Mouse (Mus musculus) gastrocnemius, postnatal 36 days (tissue): Measurements from ENCODE around the gene Gm17402. TPM values are rescaled to one million over a fixed set of nuclear protein-coding genes. Genes with fewer than 3 reads are reported as not detected.

Experiments used
- DNase-seq, 2 experiments: peaks; one replicate each; pipeline ENCODE4 v3.0.0; 2022
- intact Hi-C: fragments of 180-260 bp; cut with DNase I; formaldehyde crosslinking; loops from one replicate; pipeline ENCODE4 v1.15.1; 2025
- long read RNA-seq, 2 experiments: library from polyadenylated mRNA; stranded (forward); transcript quantifications; one replicate each; pipeline ENCODE4 v2.0.0; 2021
- total RNA-seq, 2 experiments: library from RNA; stranded (reverse); gene quantifications; 2 replicates each; pipeline ENCODE4 v1.2.3; 2021

Gene Gm17402
- not detected for total RNA-seq
- long read RNA-seq, experiment 1, result 0 reads
- long read RNA-seq, experiment 2, result 0 reads

GRCm38 (mm10) chr3:67375063-67375462, at the start of gene Gm17402:
Gm17402 (minus strand) TSS chr3:67375163.
- DNase-seq, result no peak
- intact Hi-C loops, result no loop called here

- intact Hi-C loops, result no loop called here
- no peak for DNase-seq
Observed at GRCm38 (mm10) chr3:67378215-67378614, 3.3 kb upstream of the Gm17402 start.

- intact Hi-C loops, result no loop called here
Observed at GRCm38 (mm10) chr3:67374360-67374778, 594 bp downstream of the Gm17402 start.

GRCm38 (mm10) chr3:67373872-67374271, 1.1 kb downstream of the Gm17402 start, which contains the start of gene Mlf1:
Mlf1 (plus strand) TSS chr3:67374097.
- intact Hi-C loops, result no loop called here
- peak; percentile 82 for DNase-seq

More at GRCm38 (mm10) chr3:67374360-67374778, 594 bp downstream of the Gm17402 start:
- no peak for DNase-seq

- intact Hi-C loops, result no loop called here
- peak; percentile 24 to 51 for DNase-seq
Observed at GRCm38 (mm10) chr3:67372781-67373180, 2.2 kb downstream of the Gm17402 start.

GRCm38 (mm10) chr3:67372194-67372593, 2.8 kb downstream of the Gm17402 start:
- DNase-seq, result no peak
- intact Hi-C loops, result no loop called here

GRCm38 (mm10) chr3:67369407-67370079, 5.4 kb downstream of the Gm17402 start:
- DNase-seq, result no peak
- intact Hi-C loops, result no loop called here

- peak; percentile 29 to 38 for DNase-seq
Observed at GRCm38 (mm10) chr3:67367481-67367880, 7.5 kb downstream of the Gm17402 start.

GRCm38 (mm10) chr3:67366087-67366892, 8.7 kb downstream of the Gm17402 start:
- no peak for DNase-seq
- intact Hi-C loops, result no loop called here

More at GRCm38 (mm10) chr3:67367481-67367880, 7.5 kb downstream of the Gm17402 start:
- intact Hi-C loops, result no loop called here

GRCm38 (mm10) chr3:67358376-67358775, 16.6 kb downstream of the Gm17402 start:
- no peak for DNase-seq
- intact Hi-C loops, result loop anchor here (10.0 kb wide), 1 partner anchor 206 kb away; no protein-coding TSS in a partner anchor

- intact Hi-C loops, result loop anchor here (5.0 to 10.0 kb wide), 2 partner anchors 75 to 212 kb away; no protein-coding TSS in a partner anchor
- no peak for DNase-seq
Observed at GRCm38 (mm10) chr3:67352763-67353149, 22.2 kb downstream of the Gm17402 start.

GRCm38 (mm10) chr3:67352128-67352762, 22.7 kb downstream of the Gm17402 start:
- no peak for DNase-seq
- intact Hi-C loops, result loop anchor here (5.0 to 10.0 kb wide), 2 partner anchors 75 to 213 kb away; no protein-coding TSS in a partner anchor

GRCm38 (mm10) chr3:67351406-67352127, 23.4 kb downstream of the Gm17402 start:
- no peak for DNase-seq
- intact Hi-C loops, result loop anchor here (5.0 to 10.0 kb wide), 2 partner anchors 76 to 213 kb away; no protein-coding TSS in a partner anchor

GRCm38 (mm10) chr3:67346674-67347073, 28.3 kb downstream of the Gm17402 start:
- intact Hi-C loops, result loop anchor here (5.0 kb wide), 1 partner anchor 41 kb away; no protein-coding TSS in a partner anchor
- DNase-seq, result no peak

- intact Hi-C loops, result loop anchor here (5.0 kb wide), 2 partner anchors 932 to 1012 kb away; no protein-coding TSS in a partner anchor
Observed at GRCm38 (mm10) chr3:67344599-67344998, 30.4 kb downstream of the Gm17402 start.

GRCm38 (mm10) chr3:67343004-67343662, 31.8 kb downstream of the Gm17402 start:
- intact Hi-C loops, result loop anchor here (5.0 kb wide), 2 partner anchors 931 to 1011 kb away; no protein-coding TSS in a partner anchor
- DNase-seq, result no peak

More at GRCm38 (mm10) chr3:67344599-67344998, 30.4 kb downstream of the Gm17402 start:
- peak in 1 of 2 experiments; percentile 11 for DNase-seq

GRCm38 (mm10) chr3:67340921-67341320, 34.0 kb downstream of the Gm17402 start:
- DNase-seq, result no peak
- intact Hi-C loops, result loop anchor here (5.0 kb wide), 2 partner anchors 929 to 1009 kb away; no protein-coding TSS in a partner anchor

- intact Hi-C loops, result no loop called here
Observed at GRCm38 (mm10) chr3:67339558-67339957, 35.4 kb downstream of the Gm17402 start.

GRCm38 (mm10) chr3:67322422-67322821, 52.5 kb downstream of the Gm17402 start:
- no peak for DNase-seq
- intact Hi-C loops, result no loop called here

More at GRCm38 (mm10) chr3:67339558-67339957, 35.4 kb downstream of the Gm17402 start:
- no peak for DNase-seq
